Mouse (Mus musculus): ENCODE measurements at regions not wholly inside any gene's neighbourhood (a gene's known extent, or its start where the extent isn't known, plus 50 kb on each side); places are given as distances from the start of the nearest gene placed in this dataset.

GRCm38 (mm10) chr3:128024856-128025255 is 128.7 kb upstream of the Fam241a start:
- Histone ChIP-seq H3K27ac (ENCODE audit: control insufficient read depth, insufficient read depth, low read depth, low read length, poor library complexity) (no peak overlapping the region), H3K4me1 (ENCODE audit: control insufficient read depth, insufficient read depth, low read length) (no peaks in the 10 kb centered on the region), H3K4me3 (replicated peaks; ENCODE audit: control insufficient read depth, low read depth, low read length) (no peak overlapping the region)
- TF ChIP-seq CTCF (IDR thresholded peaks at IDR 0.05; ENCODE audit: control insufficient read depth, insufficient read depth, low read length) (no peak), POLR2A (IDR thresholded peaks at IDR 0.05; ENCODE audit: borderline replicate concordance, control insufficient read depth, low read depth, low read length) (no peak)
- WGBS, result 83% methylated on average over 12 of the region's 12 CpGs

GRCm38 (mm10) chr3:128014909-128015308 is 118.8 kb upstream of the Fam241a start:
- Histone ChIP-seq H3K4me1 (ENCODE audit: control insufficient read depth, insufficient read depth, low read length) (no peaks in the 10 kb centered on the region), H3K4me3 (replicated peaks; ENCODE audit: control insufficient read depth, low read depth, low read length) (no peak overlapping the region), H3K27ac (ENCODE audit: control insufficient read depth, insufficient read depth, low read depth, low read length, poor library complexity) (no peak overlapping the region)
- 82% methylated on average over 1 of the region's 1 CpGs for WGBS
- TF ChIP-seq POLR2A (IDR thresholded peaks at IDR 0.05; ENCODE audit: borderline replicate concordance, control insufficient read depth, low read depth, low read length) (no peak), CTCF (IDR thresholded peaks at IDR 0.05; ENCODE audit: control insufficient read depth, insufficient read depth, low read length) (no peak)

- 84% methylated on average over 18 of the region's 18 CpGs for WGBS
- no peak overlapping the region for H3K27ac ChIP-seq (ENCODE audit: control insufficient read depth, insufficient read depth, low read depth, low read length, poor library complexity)
- H3K4me1 ChIP-seq (ENCODE audit: control insufficient read depth, insufficient read depth, low read length), result peaks cover 2% of the 10 kb centered on the region
- no peak for TF ChIP-seq CTCF (IDR thresholded peaks at IDR 0.05; ENCODE audit: control insufficient read depth, insufficient read depth, low read length)
- no peak for TF ChIP-seq POLR2A (IDR thresholded peaks at IDR 0.05; ENCODE audit: borderline replicate concordance, control insufficient read depth, low read depth, low read length)
- no peak overlapping the region for H3K4me3 ChIP-seq (replicated peaks; ENCODE audit: control insufficient read depth, low read depth, low read length)
These were observed 106.9 kb upstream of the Fam241a start for GRCm38 (mm10) chr3:128002905-128003641.

- Histone ChIP-seq H3K27ac (ENCODE audit: control insufficient read depth, insufficient read depth, low read depth, low read length, poor library complexity) (no peak overlapping the region), H3K4me1 (ENCODE audit: control insufficient read depth, insufficient read depth, low read length) (peaks cover 2% of the 10 kb centered on the region), H3K4me3 (replicated peaks; ENCODE audit: control insufficient read depth, low read depth, low read length) (no peak overlapping the region)
- WGBS, result 74% methylated on average over 6 of the region's 6 CpGs
- no peak for TF ChIP-seq CTCF (IDR thresholded peaks at IDR 0.05; ENCODE audit: control insufficient read depth, insufficient read depth, low read length)
These were observed 105.9 kb upstream of the Fam241a start for GRCm38 (mm10) chr3:128001924-128002501.

- Histone ChIP-seq H3K4me3 (replicated peaks; ENCODE audit: control insufficient read depth, low read depth, low read length) (no peak overlapping the region), H3K27ac (ENCODE audit: control insufficient read depth, insufficient read depth, low read depth, low read length, poor library complexity) (no peak overlapping the region), H3K4me1 (ENCODE audit: control insufficient read depth, insufficient read depth, low read length) (no peaks in the 10 kb centered on the region)
- WGBS, result 75% methylated on average over 7 of the region's 7 CpGs
- TF ChIP-seq POLR2A (IDR thresholded peaks at IDR 0.05; ENCODE audit: borderline replicate concordance, control insufficient read depth, low read depth, low read length) (no peak), CTCF (IDR thresholded peaks at IDR 0.05; ENCODE audit: control insufficient read depth, insufficient read depth, low read length) (no peak)
These were observed 99.6 kb upstream of the Fam241a start for GRCm38 (mm10) chr3:127995678-127996077.

GRCm38 (mm10) chr3:127987583-127987982 is 91.5 kb upstream of the Fam241a start:
- no peaks in the 10 kb centered on the region for H3K4me1 ChIP-seq (ENCODE audit: control insufficient read depth, insufficient read depth, low read length)
- 75% methylated on average over 6 of the region's 6 CpGs for WGBS
- H3K4me3 ChIP-seq (replicated peaks; ENCODE audit: control insufficient read depth, low read depth, low read length), result no peak overlapping the region
- TF ChIP-seq POLR2A (IDR thresholded peaks at IDR 0.05; ENCODE audit: borderline replicate concordance, control insufficient read depth, low read depth, low read length) (no peak), CTCF (IDR thresholded peaks at IDR 0.05; ENCODE audit: control insufficient read depth, insufficient read depth, low read length) (no peak)
- H3K27ac ChIP-seq (ENCODE audit: control insufficient read depth, insufficient read depth, low read depth, low read length, poor library complexity), result no peak overlapping the region

- Histone ChIP-seq H3K4me1 (ENCODE audit: control insufficient read depth, insufficient read depth, low read length) (no peaks in the 10 kb centered on the region), H3K27ac (ENCODE audit: control insufficient read depth, insufficient read depth, low read depth, low read length, poor library complexity) (no peak overlapping the region), H3K4me3 (replicated peaks; ENCODE audit: control insufficient read depth, low read depth, low read length) (no peak overlapping the region)
- TF ChIP-seq POLR2A (IDR thresholded peaks at IDR 0.05; ENCODE audit: borderline replicate concordance, control insufficient read depth, low read depth, low read length), result no peak
- TF ChIP-seq CTCF (IDR thresholded peaks at IDR 0.05; ENCODE audit: control insufficient read depth, insufficient read depth, low read length), result no peak
- WGBS, result 84% methylated on average over 3 of the region's 3 CpGs
These were observed 89.0 kb upstream of the Fam241a start for GRCm38 (mm10) chr3:127985165-127985564.

- Histone ChIP-seq H3K4me1 (ENCODE audit: control insufficient read depth, insufficient read depth, low read length) (no peaks in the 10 kb centered on the region), H3K27ac (ENCODE audit: control insufficient read depth, insufficient read depth, low read depth, low read length, poor library complexity) (no peak overlapping the region), H3K4me3 (replicated peaks; ENCODE audit: control insufficient read depth, low read depth, low read length) (no peak overlapping the region)
- TF ChIP-seq CTCF (IDR thresholded peaks at IDR 0.05; ENCODE audit: control insufficient read depth, insufficient read depth, low read length) (no peak), POLR2A (IDR thresholded peaks at IDR 0.05; ENCODE audit: borderline replicate concordance, control insufficient read depth, low read depth, low read length) (no peak)
- WGBS, result 62% methylated on average over 6 of the region's 6 CpGs
These were observed 81.1 kb upstream of the Fam241a start for GRCm38 (mm10) chr3:127977240-127977639.
